Mouse (Mus musculus) spleen, adult 2 months (tissue): Measurements from ENCODE around the gene Rgs9bp.

ENCODE experiments used
- CTCF ChIP-seq: fragments of 200-500 bp; IDR thresholded peaks from 2 replicates; pipeline ENCODE4 v1.5.1; 2011; ENCODE audit warnings: mild to moderate bottlenecking, inconsistent platforms; ENCODE audit not compliant: insufficient read depth, insufficient read length, insufficient replicate concordance; ENCODE audit errors: extremely low read depth
- POLR2A ChIP-seq: fragments of 200-500 bp; IDR thresholded peaks from 2 replicates; pipeline ENCODE4 v1.6.1; 2011; ENCODE audit warnings: low read depth, low read length, inconsistent platforms

- TF ChIP-seq CTCF (no peak), POLR2A (no peak)
Observed at GRCm38 (mm10) chr7:35584068-35584785, 1.2 kb downstream of the Rgs9bp start.
